Mouse (Mus musculus) thymus, adult 2 months (tissue): Measurements from ENCODE around the gene Gm34653.

Experiments
- CTCF ChIP-seq: fragments of 200-500 bp; IDR thresholded peaks from 2 replicates; pipeline ENCODE4 v1.5.1; 2012; ENCODE audit warnings: mild to moderate bottlenecking, control low read depth, low read length, moderate library complexity, borderline replicate concordance; ENCODE audit not compliant: control insufficient read depth, poor library complexity, insufficient read depth; ENCODE audit errors: extremely low read depth
- POLR2A ChIP-seq: fragments of 200-500 bp; IDR thresholded peaks from 2 replicates; pipeline ENCODE4 v1.6.1; 2012; ENCODE audit warnings: mild to moderate bottlenecking, low read length, control low read depth, moderate library complexity; ENCODE audit not compliant: control insufficient read depth, poor library complexity, insufficient read depth; ENCODE audit errors: extremely low read depth

GRCm38 (mm10) chr2:34828026-34828425 is 4.8 kb upstream of the Gm34653 start:
- TF ChIP-seq CTCF (no peak), POLR2A (no peak)
